Mouse (Mus musculus): ENCODE measurements at regions not wholly inside any gene's neighbourhood (a gene's known extent, or its start where the extent isn't known, plus 50 kb on each side); places are given as distances from the start of the nearest gene placed in this dataset.

GRCm38 (mm10) chr16:46331336-46331735 lies 167.0 kb downstream of the Nectin3 start:
- no peak for DNase-seq (ENCODE audit: low spot score)

- DNase-seq (ENCODE audit: low spot score) = no peak
Measured at GRCm38 (mm10) chr16:46299079-46299721, 144.3 kb upstream of the Gm4737 start.

GRCm38 (mm10) chr16:46297192-46297591 lies 142.3 kb upstream of the Gm4737 start:
- DNase-seq (ENCODE audit: low spot score) = no peak

GRCm38 (mm10) chr16:46296412-46296811 lies 141.5 kb upstream of the Gm4737 start:
- no peak for DNase-seq (ENCODE audit: low spot score)

- no peak for DNase-seq (ENCODE audit: low spot score)
Measured at GRCm38 (mm10) chr16:46293831-46294230, 139.0 kb upstream of the Gm4737 start.

- DNase-seq (ENCODE audit: low spot score) = no peak
Measured at GRCm38 (mm10) chr16:46291067-46291833, 136.4 kb upstream of the Gm4737 start.

GRCm38 (mm10) chr16:46290199-46290598 lies 135.3 kb upstream of the Gm4737 start:
- DNase-seq (ENCODE audit: low spot score) = peak; percentile 78

- DNase-seq (ENCODE audit: low spot score) = no peak
Measured at GRCm38 (mm10) chr16:46267533-46267932, 112.7 kb upstream of the Gm4737 start.

- DNase-seq (ENCODE audit: low spot score) = no peak
Measured at GRCm38 (mm10) chr16:46251639-46252038, 96.8 kb upstream of the Gm4737 start.

GRCm38 (mm10) chr16:46250943-46251342 lies 96.1 kb upstream of the Gm4737 start:
- DNase-seq (ENCODE audit: low spot score) = no peak

GRCm38 (mm10) chr16:46245598-46245997 lies 90.7 kb upstream of the Gm4737 start:
- DNase-seq (ENCODE audit: low spot score) = no peak

GRCm38 (mm10) chr16:46228744-46229143 lies 73.9 kb upstream of the Gm4737 start:
- no peak for DNase-seq (ENCODE audit: low spot score)

GRCm38 (mm10) chr16:46223084-46223600 lies 68.3 kb upstream of the Gm4737 start:
- no peak for DNase-seq (ENCODE audit: low spot score)

GRCm38 (mm10) chr16:46212504-46212903 lies 57.6 kb upstream of the Gm4737 start:
- no peak for DNase-seq (ENCODE audit: low spot score)

- no peak for DNase-seq (ENCODE audit: low spot score)
Measured at GRCm38 (mm10) chr16:46211914-46212313, 57.0 kb upstream of the Gm4737 start.

- no peak for DNase-seq (ENCODE audit: low spot score)
Measured at GRCm38 (mm10) chr16:46205114-46205513, 50.2 kb upstream of the Gm4737 start.
